Mouse (Mus musculus) neural tube, embryonic 12.5 days (tissue): ENCODE data around the gene Kcnip3. TPM values are rescaled to one million over a fixed set of nuclear protein-coding genes. Genes with fewer than 3 reads are reported as not detected.

Experiments
- ATAC-seq: fragments of 200-750 bp; cut with Nextera tagmentation; 2 replicates; pipeline ENCODE4 v1.8.0; 2017; ENCODE audit warnings: low read depth, mild to moderate bottlenecking, moderate TSS enrichment, moderate library complexity; ENCODE audit not compliant: low FRiP score
- H3K27ac ChIP-seq: fragments of 300-500 bp; sonication (generic); 2 replicates; pipeline ENCODE4 v1.5.1; 2016
- H3K27me3 ChIP-seq: fragments of 300-500 bp; sonication (generic); replicated peaks from 2 replicates; pipeline ENCODE4 v1.6.1; 2016; ENCODE audit warnings: mild to moderate bottlenecking
- H3K36me3 ChIP-seq: fragments of 300-500 bp; sonication (generic); 2 replicates; pipeline ENCODE4 v1.6.1; 2016; ENCODE audit warnings: mild to moderate bottlenecking
- H3K4me1 ChIP-seq: fragments of 300-500 bp; sonication (generic); 2 replicates; pipeline ENCODE4 v1.6.1; 2016
- H3K4me2 ChIP-seq: fragments of 300-500 bp; sonication (generic); replicated peaks from 2 replicates; pipeline ENCODE4 v1.6.1; 2016; ENCODE audit warnings: mild to moderate bottlenecking
- H3K4me3 ChIP-seq: fragments of 300-500 bp; sonication (generic); 2 replicates; pipeline ENCODE4 v1.5.1; 2016
- H3K9ac ChIP-seq: fragments of 300-500 bp; sonication (generic); 2 replicates; pipeline ENCODE4 v1.6.1; 2016; ENCODE audit warnings: mild to moderate bottlenecking
- H3K9me3 ChIP-seq: fragments of 300-500 bp; sonication (generic); 2 replicates; pipeline ENCODE4 v1.6.1; 2016; ENCODE audit warnings: mild to moderate bottlenecking
- WGBS: fragments of 180-500 bp; shearing (Covaris S2); methylation state at CpG from one replicate; pipeline ENCODE4 v1.1.7; 2016; 5-methylcytosine and 5-hydroxymethylcytosine counted together
- polyA plus RNA-seq: library from polyadenylated mRNA; unstranded; fragments of >200 nt; fragmentation: Nextera tagmentation; extraction: Ambion mirVana; gene quantifications from 2 replicates; pipeline ENCODE4 v1.2.1, GENCODE M21; 2016

Kcnip3 gene
- polyA plus RNA-seq, 1 experiment from 2014 or later = 1.6 TPM

DNA sequence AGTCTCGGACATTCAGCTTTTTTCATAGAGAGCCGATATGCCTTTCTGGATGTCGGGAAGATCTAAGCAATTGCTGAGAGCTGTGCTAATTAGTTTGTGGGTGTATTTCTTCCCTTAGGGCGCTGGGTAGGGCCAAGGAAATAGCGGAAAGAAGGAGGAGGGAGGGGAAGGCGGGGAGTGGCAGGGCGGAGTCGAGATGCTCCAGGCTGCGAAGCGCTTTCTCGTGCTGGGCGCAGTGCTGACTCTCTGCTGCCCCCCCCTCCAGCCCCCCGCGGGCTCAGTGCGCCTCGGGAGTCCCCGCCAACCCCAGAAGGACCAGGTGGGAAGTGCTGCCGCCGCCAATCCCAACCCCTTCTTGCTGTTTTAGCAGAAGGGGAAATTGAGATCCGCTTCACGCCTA, 38.9 kb downstream of the Kcnip3 start:
- peaks cover 76% of the 10 kb centered on the region for H3K27me3 ChIP-seq
- WGBS = 2% methylated on average over 21 of the region's 21 CpGs
- no peak overlapping the region for H3K9ac ChIP-seq
- peak overlapping the region; percentile 70 for H3K4me2 ChIP-seq
- H3K4me1 ChIP-seq = peaks cover 25% of the 10 kb centered on the region
- H3K4me3 ChIP-seq = peak overlapping the region; percentile 38
- ATAC-seq = no peak
- H3K36me3 ChIP-seq = no peaks in the 10 kb centered on the region
- H3K27ac ChIP-seq = no peak overlapping the region
- no peaks in the 10 kb centered on the region for H3K9me3 ChIP-seq

DNA sequence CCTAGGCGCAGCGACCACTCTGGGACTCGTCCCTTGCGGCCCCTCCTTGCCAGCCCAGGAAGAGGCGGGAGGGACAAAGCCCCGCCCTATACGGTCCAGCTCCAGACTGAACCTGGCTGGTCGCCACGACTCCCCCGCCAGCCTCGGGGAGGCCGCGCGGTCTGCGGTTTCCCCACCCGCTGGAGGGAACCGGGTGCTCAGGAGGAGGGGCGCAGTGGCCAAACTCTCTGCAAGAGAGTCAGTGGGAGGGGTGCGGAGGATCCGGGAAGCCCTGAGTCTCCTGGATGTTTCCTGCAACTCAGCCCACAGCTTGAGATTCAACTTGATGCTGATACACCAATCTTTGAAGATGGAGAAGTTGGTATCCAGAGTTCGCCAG, 39.4 kb downstream of the Kcnip3 start:
- 0 out of 2 replicates have a peak, but pooled peaks have one; percentile 34 for ATAC-seq
- under 1% methylated on average over 21 of the region's 21 CpGs for WGBS
- H3K9ac ChIP-seq = peak overlapping the region; percentile 36; the same call in 1 of the 2 replicates

GRCm38 (mm10) chr2:127481841-127482532, 39.9 kb downstream of the Kcnip3 start:
- Histone ChIP-seq H3K9ac (peak overlapping the region; percentile 36; the same call in 1 of the 2 replicates), H3K9me3 (no peaks in the 10 kb centered on the region), H3K4me3 (peak overlapping the region; percentile 38), H3K27ac (no peak overlapping the region), H3K36me3 (no peaks in the 10 kb centered on the region), H3K4me1 (peaks cover 25% of the 10 kb centered on the region), H3K27me3 (peaks cover 76% of the 10 kb centered on the region), H3K4me2 (peak overlapping the region; percentile 70)
- under 1% methylated on average over 59 of the region's 59 CpGs for WGBS
- ATAC-seq = no peak

More for the DNA sequence above, 39.4 kb downstream of the Kcnip3 start:
- peak overlapping the region; percentile 38 for H3K4me3 ChIP-seq
- H3K4me2 ChIP-seq = peak overlapping the region; percentile 70
- H3K9me3 ChIP-seq = no peaks in the 10 kb centered on the region
- H3K27ac ChIP-seq = no peak overlapping the region
- no peaks in the 10 kb centered on the region for H3K36me3 ChIP-seq
- H3K4me1 ChIP-seq = peaks cover 25% of the 10 kb centered on the region
- H3K27me3 ChIP-seq = peaks cover 76% of the 10 kb centered on the region

GRCm38 (mm10) chr2:127479763-127480162, 42.1 kb downstream of the Kcnip3 start:
- H3K36me3 ChIP-seq = no peaks in the 10 kb centered on the region
- WGBS = 66% methylated on average over 10 of the region's 10 CpGs
- H3K9ac ChIP-seq = no peak overlapping the region
- ATAC-seq = no peak
- H3K27me3 ChIP-seq = peaks cover 60% of the 10 kb centered on the region
- no peaks in the 10 kb centered on the region for H3K9me3 ChIP-seq
- H3K4me3 ChIP-seq = no peak overlapping the region
- H3K4me2 ChIP-seq = no peak overlapping the region
- H3K4me1 ChIP-seq = peaks cover 24% of the 10 kb centered on the region
- H3K27ac ChIP-seq = no peak overlapping the region

DNA sequence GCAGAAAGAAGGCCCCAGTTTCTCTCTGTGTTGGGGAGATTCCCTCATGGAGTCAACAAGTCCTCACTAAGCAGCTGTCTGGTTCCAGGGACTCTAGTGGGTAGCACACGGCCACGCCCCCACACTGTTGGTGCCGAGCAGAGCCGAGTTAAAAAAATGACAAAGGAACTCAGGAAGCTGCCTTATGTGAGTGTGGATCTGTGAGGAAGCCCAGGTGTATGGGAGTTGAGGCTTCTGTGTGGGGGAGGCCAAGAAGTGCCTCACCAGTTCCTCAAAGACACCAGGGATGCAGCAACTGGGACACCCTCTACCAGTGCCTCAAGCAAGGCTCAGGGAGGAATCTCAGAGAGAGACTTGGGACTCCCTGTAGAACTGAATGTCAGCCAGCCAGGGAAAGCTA, 42.7 kb downstream of the Kcnip3 start:
- Histone ChIP-seq H3K27me3 (peaks cover 54% of the 10 kb centered on the region), H3K4me1 (peaks cover 19% of the 10 kb centered on the region), H3K4me3 (no peak overlapping the region), H3K36me3 (no peaks in the 10 kb centered on the region), H3K4me2 (no peak overlapping the region), H3K27ac (no peak overlapping the region), H3K9me3 (no peaks in the 10 kb centered on the region), H3K9ac (no peak overlapping the region)
- ATAC-seq = no peak
- 78% methylated on average over 4 of the region's 4 CpGs for WGBS

DNA sequence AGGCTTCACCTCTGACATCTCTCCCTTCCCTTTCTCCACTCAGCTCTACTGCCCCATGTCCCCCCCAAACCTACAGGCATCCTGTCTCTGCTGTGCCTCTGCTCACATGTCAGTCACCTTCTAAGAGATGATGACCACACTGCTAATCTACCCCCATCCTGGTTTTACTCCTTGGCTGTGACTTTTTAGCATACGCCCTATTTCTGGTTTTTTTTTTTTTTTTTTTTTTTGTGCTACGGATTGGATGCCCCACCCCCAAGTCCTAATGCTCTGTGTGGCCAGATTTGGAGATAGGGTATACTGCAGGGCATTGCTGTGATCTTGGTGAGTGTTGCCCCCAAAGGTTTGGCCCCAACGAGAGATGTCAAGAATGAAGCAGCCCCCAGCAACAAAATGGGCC, 49.6 kb downstream of the Kcnip3 start:
- no peak overlapping the region for H3K27ac ChIP-seq
- H3K4me2 ChIP-seq = no peak overlapping the region
- H3K4me3 ChIP-seq = no peak overlapping the region
- no peaks in the 10 kb centered on the region for H3K4me1 ChIP-seq
- no peak for ATAC-seq
- no peak overlapping the region for H3K9ac ChIP-seq
- WGBS = 73% methylated on average over 3 of the region's 3 CpGs
- no peaks in the 10 kb centered on the region for H3K9me3 ChIP-seq
- H3K36me3 ChIP-seq = no peaks in the 10 kb centered on the region
- H3K27me3 ChIP-seq = no peaks in the 10 kb centered on the region

DNA sequence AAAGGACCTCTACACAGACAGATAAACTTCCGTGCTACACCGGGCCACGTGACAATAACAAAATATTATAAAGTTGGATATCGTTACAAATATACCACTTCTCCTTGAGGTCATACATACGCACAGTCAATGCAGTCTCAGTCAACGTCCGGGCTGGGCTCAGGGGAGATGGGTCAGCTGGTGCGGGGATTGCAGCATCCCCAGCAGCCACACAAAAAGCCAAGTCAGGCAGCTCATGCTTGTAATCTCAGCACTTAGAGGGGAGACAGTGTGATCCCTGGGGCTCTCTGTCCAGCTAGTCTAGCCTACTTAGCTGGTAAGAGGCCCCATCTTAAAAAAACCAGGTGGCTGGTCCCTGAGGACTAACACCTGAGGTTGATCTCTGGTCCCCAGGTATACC, 50.6 kb downstream of the Kcnip3 start:
- H3K27ac ChIP-seq = no peak overlapping the region
- no peaks in the 10 kb centered on the region for H3K36me3 ChIP-seq
- no peaks in the 10 kb centered on the region for H3K4me1 ChIP-seq
- no peak for ATAC-seq
- 85% methylated on average over 8 of the region's 8 CpGs for WGBS
- H3K9me3 ChIP-seq = no peaks in the 10 kb centered on the region
- H3K4me3 ChIP-seq = no peak overlapping the region
- H3K9ac ChIP-seq = no peak overlapping the region
- H3K27me3 ChIP-seq = no peaks in the 10 kb centered on the region
- H3K4me2 ChIP-seq = no peak overlapping the region

GRCm38 (mm10) chr2:127470661-127471060, 51.2 kb downstream of the Kcnip3 start:
- WGBS = 89% methylated on average over 10 of the region's 10 CpGs
- Histone ChIP-seq H3K4me1 (no peaks in the 10 kb centered on the region), H3K4me2 (no peak overlapping the region), H3K9me3 (no peaks in the 10 kb centered on the region), H3K27ac (no peak overlapping the region), H3K27me3 (no peaks in the 10 kb centered on the region), H3K36me3 (no peaks in the 10 kb centered on the region), H3K9ac (no peak overlapping the region), H3K4me3 (no peak overlapping the region)
- ATAC-seq = no peak

GRCm38 (mm10) chr2:127470183-127470582, 51.7 kb downstream of the Kcnip3 start:
- Histone ChIP-seq H3K4me1 (no peaks in the 10 kb centered on the region), H3K4me2 (no peak overlapping the region), H3K27ac (no peak overlapping the region), H3K4me3 (no peak overlapping the region), H3K27me3 (no peaks in the 10 kb centered on the region), H3K36me3 (no peaks in the 10 kb centered on the region), H3K9ac (no peak overlapping the region), H3K9me3 (no peaks in the 10 kb centered on the region)
- ATAC-seq = no peak
- 86% methylated on average over 5 of the region's 5 CpGs for WGBS

GRCm38 (mm10) chr2:127462314-127462713, 59.6 kb downstream of the Kcnip3 start:
- Histone ChIP-seq H3K36me3 (no peaks in the 10 kb centered on the region), H3K27me3 (0 out of 2 replicates have a peak, but pooled peaks cover 3% of the 10 kb centered on the region), H3K4me3 (no peak overlapping the region), H3K4me2 (no peak overlapping the region), H3K27ac (no peak overlapping the region), H3K4me1 (no peaks in the 10 kb centered on the region), H3K9ac (no peak overlapping the region), H3K9me3 (no peaks in the 10 kb centered on the region)
- WGBS = 11% methylated on average over 8 of the region's 8 CpGs
- peak; percentile 71; the same call in 1 of the 2 replicates for ATAC-seq

DNA sequence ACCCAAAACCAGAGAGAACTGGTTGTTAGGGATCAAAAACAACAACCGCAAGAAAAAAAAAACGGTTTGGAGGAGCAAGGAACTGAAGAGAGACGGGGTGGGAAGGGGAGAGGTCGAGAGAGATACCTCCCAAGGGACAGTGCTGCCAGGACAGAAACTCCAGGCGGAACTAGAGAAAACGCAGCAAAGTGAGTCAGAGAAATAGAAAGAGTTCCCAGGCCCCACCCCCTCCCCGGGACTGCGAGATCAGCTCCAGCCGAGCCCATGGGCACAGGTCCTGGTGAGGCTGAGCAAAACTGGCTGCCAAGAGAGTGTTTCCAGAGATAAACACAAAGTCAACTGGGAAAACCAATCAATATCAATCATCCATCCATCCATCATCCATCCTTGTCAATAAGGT, 60.5 kb downstream of the Kcnip3 start:
- 0 out of 2 replicates have a peak, but pooled peaks cover 3% of the 10 kb centered on the region for H3K27me3 ChIP-seq
- H3K4me3 ChIP-seq = no peak overlapping the region
- H3K9me3 ChIP-seq = no peaks in the 10 kb centered on the region
- no peaks in the 10 kb centered on the region for H3K36me3 ChIP-seq
- no peak for ATAC-seq
- H3K9ac ChIP-seq = no peak overlapping the region
- H3K27ac ChIP-seq = no peak overlapping the region
- 64% methylated on average over 9 of the region's 9 CpGs for WGBS
- H3K4me1 ChIP-seq = no peaks in the 10 kb centered on the region
- H3K4me2 ChIP-seq = no peak overlapping the region

DNA sequence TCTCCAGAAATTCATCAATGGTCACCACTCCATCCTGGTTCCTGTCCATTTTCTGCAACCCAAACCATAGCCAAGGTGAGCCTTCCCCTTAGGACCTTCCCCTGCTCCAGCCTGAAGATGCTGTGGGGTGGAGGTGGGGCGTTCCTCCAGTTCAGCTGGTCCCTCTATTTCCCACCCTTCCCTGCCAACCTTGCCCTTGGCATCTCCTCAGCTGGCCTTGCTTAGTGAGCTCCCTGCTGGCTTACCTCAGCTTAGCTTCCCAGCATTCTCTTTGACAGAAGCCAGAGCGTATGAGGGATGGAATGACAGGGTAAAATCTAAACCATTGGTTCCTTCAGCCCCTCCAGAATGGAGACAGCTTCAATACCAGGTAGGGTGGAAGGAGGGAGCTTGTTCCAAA, 62.6 kb downstream of the Kcnip3 start:
- no peak overlapping the region for H3K27ac ChIP-seq
- H3K27me3 ChIP-seq = 0 out of 2 replicates have a peak, but pooled peaks cover 3% of the 10 kb centered on the region
- ATAC-seq = no peak
- H3K9ac ChIP-seq = no peak overlapping the region
- H3K4me3 ChIP-seq = no peak overlapping the region
- H3K9me3 ChIP-seq = no peaks in the 10 kb centered on the region
- no peak overlapping the region for H3K4me2 ChIP-seq
- WGBS = 81% methylated on average over 2 of the region's 2 CpGs
- H3K36me3 ChIP-seq = no peaks in the 10 kb centered on the region
- no peaks in the 10 kb centered on the region for H3K4me1 ChIP-seq

- H3K27me3 ChIP-seq = peaks cover 11% of the 10 kb centered on the region; the same call in 1 of the 2 replicates
- H3K9me3 ChIP-seq = no peaks in the 10 kb centered on the region
- no peaks in the 10 kb centered on the region for H3K4me1 ChIP-seq
- no peak overlapping the region for H3K4me3 ChIP-seq
- H3K36me3 ChIP-seq = no peaks in the 10 kb centered on the region
- WGBS = 4% methylated on average over 5 of the region's 5 CpGs
- H3K4me2 ChIP-seq = no peak overlapping the region
- no peak overlapping the region for H3K27ac ChIP-seq
- H3K9ac ChIP-seq = no peak overlapping the region
- no peak for ATAC-seq
Measured at GRCm38 (mm10) chr2:127453764-127454163, 68.1 kb downstream of the Kcnip3 start.
